Mouse (Mus musculus) retina, adult 2 months (tissue): Measurements from ENCODE around the gene Klk1b26.
"Not testable (repeated sequence)": the region's sequence is repeated elsewhere in the genome, so short reads cannot be mapped to it uniquely, and the experiment has no call there.

ENCODE experiments used
- DNase-seq: peaks from one replicate; pipeline ENCODE4 v3.0.0-alpha.2; 2012; ENCODE audit warnings: low read depth, low spot score

Gene Klk1b26

DNA sequence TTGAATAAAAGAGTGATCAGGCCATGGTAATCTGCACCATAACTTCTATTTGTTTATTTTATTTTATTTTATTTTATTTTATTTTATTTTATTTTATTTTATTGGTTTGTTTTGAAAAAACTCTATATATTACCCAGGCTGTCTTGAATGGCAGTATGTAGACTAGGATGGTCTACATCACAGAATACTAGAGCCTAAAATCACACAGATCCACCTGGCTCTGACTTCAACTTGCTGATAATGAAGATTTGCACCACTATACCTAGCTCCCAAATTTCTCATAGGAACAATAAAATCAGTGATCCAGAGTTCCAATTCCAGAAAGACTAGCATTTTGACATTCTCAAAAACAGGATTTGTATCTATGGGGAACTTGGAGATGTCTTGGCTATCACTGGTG, at the start of gene Klk1b26:
TSS of gene Klk1b26 (plus strand) at position 301 of the 400 bp plus-strand sequence.
- not testable (repeated sequence) for DNase-seq

GRCm38 (mm10) chr7:43966451-43966850, 45.5 kb upstream of the Klk1b26 start, which contains the start of gene Klk1b1:
TSS of gene Klk1b1 (plus strand) at chr7:43966751.
- no peak for DNase-seq

GRCm38 (mm10) chr7:43967058-43967457, 44.9 kb upstream of the Klk1b26 start:
- no peak for DNase-seq

- no peak for DNase-seq
Measured at GRCm38 (mm10) chr7:43967612-43968011, 44.4 kb upstream of the Klk1b26 start.

GRCm38 (mm10) chr7:43975761-43976160, 36.2 kb upstream of the Klk1b26 start, which contains the start of gene Klk1b9:
TSS of gene Klk1b9 (plus strand) at chr7:43976061.
- DNase-seq: not testable (repeated sequence)

- no peak for DNase-seq
Measured at GRCm38 (mm10) chr7:43985657-43986056, 26.3 kb upstream of the Klk1b26 start.

- DNase-seq: not testable (repeated sequence)
Measured at GRCm38 (mm10) chr7:43994821-43995220, 17.1 kb upstream of the Klk1b26 start.

- DNase-seq: not testable (repeated sequence)
Measured at GRCm38 (mm10) chr7:43995577-43995976, 16.4 kb upstream of the Klk1b26 start, which contains the start of gene Klk1b11. TSS of gene Klk1b11 (plus strand) at chr7:43995877.

- DNase-seq: no peak
Measured at GRCm38 (mm10) chr7:44004847-44005246, 7.1 kb upstream of the Klk1b26 start.

DNA sequence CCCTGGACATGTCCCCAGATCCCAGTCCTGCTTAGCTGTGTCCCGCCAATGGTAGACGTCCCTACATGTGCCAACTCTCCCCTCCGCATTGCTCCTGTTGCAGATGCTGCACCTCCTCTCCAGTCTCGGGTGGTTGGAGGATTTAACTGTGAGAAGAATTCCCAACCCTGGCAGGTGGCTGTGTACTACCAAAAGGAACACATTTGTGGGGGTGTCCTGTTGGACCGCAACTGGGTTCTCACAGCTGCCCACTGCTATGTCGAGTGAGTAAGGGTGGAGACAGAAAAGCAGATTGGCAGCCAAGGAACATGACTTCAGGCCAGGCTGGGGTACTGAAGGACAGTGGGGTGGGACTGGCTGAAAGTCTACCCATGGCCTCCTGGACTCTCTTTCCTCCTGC, 2.7 kb downstream of the Klk1b26 start:
- not testable (repeated sequence) for DNase-seq

GRCm38 (mm10) chr7:44015071-44015470, 3.1 kb downstream of the Klk1b26 start:
- no peak for DNase-seq

GRCm38 (mm10) chr7:44051990-44052389, 40.0 kb downstream of the Klk1b26 start, which contains the start of gene Klk1b27:
TSS of gene Klk1b27 (plus strand) at chr7:44052290.
- DNase-seq: not testable (repeated sequence)
